Mouse (Mus musculus) hindbrain, embryonic 13.5 days (tissue): ENCODE results near the gene Shank1. TPM values are rescaled to one million over a fixed set of nuclear protein-coding genes. Genes with fewer than 3 reads are reported as not detected.

Experiments used
- ATAC-seq: fragments of 200-750 bp; cut with Nextera tagmentation; 2 replicates; pipeline ENCODE4 v1.8.0; 2017; ENCODE audit warnings: moderate TSS enrichment; ENCODE audit not compliant: low FRiP score
- H3K27ac ChIP-seq: fragments of 300-500 bp; sonication (generic); 2 replicates; pipeline ENCODE4 v1.5.1; 2015; ENCODE audit warnings: inconsistent platforms, mild to moderate bottlenecking, moderate library complexity
- H3K27me3 ChIP-seq: fragments of 300-500 bp; sonication (generic); 2 replicates; pipeline ENCODE4 v1.6.1; 2015; ENCODE audit warnings: mild to moderate bottlenecking, inconsistent platforms
- H3K36me3 ChIP-seq: fragments of 300-500 bp; sonication (generic); 2 replicates; pipeline ENCODE4 v1.6.1; 2015; ENCODE audit warnings: mild to moderate bottlenecking, inconsistent platforms
- H3K4me1 ChIP-seq: fragments of 300-500 bp; sonication (generic); replicated peaks from 2 replicates; pipeline ENCODE4 v1.6.1; 2015; ENCODE audit warnings: inconsistent platforms
- H3K4me2 ChIP-seq: fragments of 300-500 bp; sonication (generic); 2 replicates; pipeline ENCODE4 v1.6.1; 2015; ENCODE audit warnings: inconsistent platforms, mild to moderate bottlenecking, moderate library complexity
- H3K4me3 ChIP-seq: fragments of 300-500 bp; sonication (generic); 2 replicates; pipeline ENCODE4 v1.5.1; 2015; ENCODE audit warnings: mild to moderate bottlenecking, inconsistent platforms
- H3K9ac ChIP-seq: fragments of 300-500 bp; sonication (generic); 2 replicates; pipeline ENCODE4 v1.6.1; 2015; ENCODE audit warnings: mild to moderate bottlenecking, inconsistent platforms
- H3K9me3 ChIP-seq: fragments of 300-500 bp; sonication (generic); 2 replicates; pipeline ENCODE4 v1.6.1; 2016; ENCODE audit warnings: inconsistent platforms
- WGBS: fragments of 180-500 bp; shearing (Covaris S2); methylation state at CpG from one replicate; pipeline ENCODE4 v1.1.7; 2015; 5-methylcytosine and 5-hydroxymethylcytosine counted together
- polyA plus RNA-seq: library from polyadenylated mRNA; unstranded; fragments of >200 nt; fragmentation: Nextera tagmentation; extraction: Ambion mirVana; gene quantifications from 2 replicates; pipeline ENCODE4 v1.2.1, GENCODE M21; 2015

Shank1 gene
- polyA plus RNA-seq, 1 experiment from 2014 or later: 31.7 TPM

- 71% methylated on average over 14 of the region's 14 CpGs for WGBS
- no peak overlapping the region for H3K9ac ChIP-seq
- H3K36me3 ChIP-seq: peaks cover 36% of the 10 kb centered on the region
- peaks cover 60% of the 10 kb centered on the region for H3K27me3 ChIP-seq
- H3K4me3 ChIP-seq: no peak overlapping the region
- no peak for ATAC-seq
- no peak overlapping the region for H3K27ac ChIP-seq
- H3K9me3 ChIP-seq: no peaks in the 10 kb centered on the region
- H3K4me1 ChIP-seq: peaks cover 29% of the 10 kb centered on the region
- H3K4me2 ChIP-seq: no peak overlapping the region
Observed at GRCm38 (mm10) chr7:44334139-44334538, 24.1 kb downstream of the Shank1 start.

DNA sequence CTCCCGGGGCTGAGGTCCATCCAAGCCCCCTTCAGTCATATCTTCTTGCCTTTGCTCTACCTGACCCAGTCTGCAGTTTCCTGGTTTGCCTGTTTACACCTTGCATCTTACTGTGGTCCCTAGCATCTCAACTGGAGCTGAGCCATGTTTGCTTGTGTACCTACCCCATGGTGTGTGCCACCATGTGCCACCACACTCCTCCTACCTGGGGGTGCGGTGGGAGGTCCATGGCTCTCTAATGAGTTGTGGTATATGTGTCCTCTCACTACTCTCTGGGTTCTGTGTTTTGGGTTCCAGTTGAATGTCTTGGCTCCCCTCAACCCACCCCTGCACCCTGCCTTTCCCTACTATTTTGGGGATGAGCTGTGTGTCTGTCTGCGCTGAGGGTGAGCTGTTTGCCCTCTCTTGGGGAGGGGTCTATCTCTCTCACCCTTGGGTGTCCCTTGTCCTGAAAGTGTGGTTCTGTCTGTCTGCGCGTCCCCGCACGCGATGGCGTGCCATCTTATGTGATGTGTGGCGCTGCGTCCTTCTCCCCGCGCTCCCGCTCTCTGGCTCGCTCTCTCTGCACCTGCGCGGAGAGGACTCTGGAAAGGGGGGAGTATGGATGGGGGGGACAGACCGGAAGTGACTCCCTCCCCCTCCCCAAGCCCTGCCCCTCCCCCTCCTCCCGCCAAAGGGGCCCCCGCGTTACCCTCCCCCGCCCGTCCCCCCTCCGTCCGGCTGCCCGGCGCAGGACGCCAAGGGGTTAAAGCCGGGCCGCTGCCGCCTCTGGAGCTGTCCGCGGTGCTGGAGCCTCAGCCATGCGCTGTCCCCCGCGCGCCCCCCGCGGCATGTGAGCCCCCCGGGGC lies 25.2 kb downstream of the Shank1 start:
- H3K4me1 ChIP-seq: peaks cover 29% of the 10 kb centered on the region
- H3K4me2 ChIP-seq: peak overlapping the region; percentile 94
- H3K4me3 ChIP-seq: peak overlapping the region; percentile 73
- H3K36me3 ChIP-seq: peaks cover 25% of the 10 kb centered on the region
- WGBS: 3% methylated on average over 28 of the region's 40 CpGs
- H3K9ac ChIP-seq: peak overlapping the region; percentile 96
- peak; percentile 76 for ATAC-seq
- peaks cover 68% of the 10 kb centered on the region for H3K27me3 ChIP-seq
- no peaks in the 10 kb centered on the region for H3K9me3 ChIP-seq
- peak overlapping the region; percentile 96 for H3K27ac ChIP-seq

DNA sequence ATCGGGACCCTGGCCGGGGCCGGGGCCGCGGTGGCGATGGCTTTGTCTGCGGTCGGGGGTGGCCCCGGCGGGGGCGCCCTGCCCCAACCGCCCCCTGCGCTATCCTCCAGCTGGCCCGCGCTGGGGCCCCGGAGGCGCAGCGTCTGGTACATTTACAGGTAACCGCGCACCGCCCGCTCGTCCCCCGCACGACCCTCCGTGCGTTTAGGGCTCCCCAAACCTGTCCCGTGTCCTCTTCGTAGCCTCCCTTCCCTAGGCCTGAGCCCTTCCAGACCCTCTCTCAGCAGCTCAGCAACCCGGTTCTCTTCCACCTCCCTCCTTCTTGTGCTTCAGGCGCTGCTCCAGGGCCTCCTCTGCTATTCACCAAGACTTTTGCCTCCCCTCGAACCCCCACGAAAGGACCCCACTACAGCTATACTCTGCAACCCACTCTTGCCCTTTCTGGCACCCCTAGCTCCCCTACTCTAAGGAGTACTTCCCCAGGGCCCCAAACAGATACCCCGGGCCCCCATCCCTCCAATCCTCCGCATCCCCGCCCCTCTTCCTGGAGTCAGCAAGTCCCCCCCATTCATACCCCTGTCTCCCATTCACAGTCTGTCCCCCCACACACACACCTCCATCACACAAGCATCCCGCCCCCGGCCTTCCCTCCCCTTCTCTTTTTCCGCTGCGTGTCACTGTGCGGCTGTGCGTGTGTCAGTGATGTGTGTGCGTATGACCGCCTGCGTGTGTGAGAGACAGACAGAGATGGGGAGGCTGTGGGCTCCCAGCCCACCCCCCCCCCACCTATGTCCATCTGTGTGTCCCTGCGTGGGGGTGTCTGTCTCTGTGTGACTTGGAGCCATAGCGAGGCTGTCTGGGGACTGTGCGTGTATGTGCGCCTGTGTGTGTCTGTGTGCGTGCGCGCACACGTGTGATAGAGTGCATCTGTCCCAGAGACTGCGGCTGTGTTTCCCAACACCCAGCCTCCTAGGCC lies 26.3 kb downstream of the Shank1 start:
- H3K27ac ChIP-seq: peak overlapping the region; percentile 96
- peak overlapping the region; percentile 96 for H3K9ac ChIP-seq
- H3K36me3 ChIP-seq: peaks cover 23% of the 10 kb centered on the region
- no peaks in the 10 kb centered on the region for H3K9me3 ChIP-seq
- H3K4me2 ChIP-seq: peak overlapping the region; percentile 94
- peak; percentile 83 for ATAC-seq
- H3K4me1 ChIP-seq: peaks cover 29% of the 10 kb centered on the region
- 1% methylated on average over 50 of the region's 54 CpGs for WGBS
- peak overlapping the region; percentile 73 for H3K4me3 ChIP-seq
- H3K27me3 ChIP-seq: peaks cover 68% of the 10 kb centered on the region

- H3K27ac ChIP-seq: peak overlapping the region; percentile 96
- peaks cover 29% of the 10 kb centered on the region for H3K4me1 ChIP-seq
- peaks cover 68% of the 10 kb centered on the region for H3K27me3 ChIP-seq
- no peaks in the 10 kb centered on the region for H3K9me3 ChIP-seq
- ATAC-seq: peak; percentile 34
- H3K9ac ChIP-seq: peak overlapping the region; percentile 96
- WGBS: 3% methylated on average over 32 of the region's 32 CpGs
- H3K4me3 ChIP-seq: peak overlapping the region; percentile 73
- peak overlapping the region; percentile 94 for H3K4me2 ChIP-seq
- H3K36me3 ChIP-seq: peaks cover 21% of the 10 kb centered on the region
Observed at GRCm38 (mm10) chr7:44337121-44337849, 27.2 kb downstream of the Shank1 start.

- Histone ChIP-seq H3K4me2 (no peak overlapping the region), H3K4me1 (peaks cover 25% of the 10 kb centered on the region), H3K9me3 (no peaks in the 10 kb centered on the region), H3K36me3 (peaks cover 30% of the 10 kb centered on the region), H3K27ac (no peak overlapping the region), H3K4me3 (no peak overlapping the region), H3K27me3 (peaks cover 47% of the 10 kb centered on the region), H3K9ac (no peak overlapping the region)
- no peak for ATAC-seq
- 72% methylated on average over 6 of the region's 6 CpGs for WGBS
Observed at GRCm38 (mm10) chr7:44340226-44340625, 30.2 kb downstream of the Shank1 start.

DNA sequence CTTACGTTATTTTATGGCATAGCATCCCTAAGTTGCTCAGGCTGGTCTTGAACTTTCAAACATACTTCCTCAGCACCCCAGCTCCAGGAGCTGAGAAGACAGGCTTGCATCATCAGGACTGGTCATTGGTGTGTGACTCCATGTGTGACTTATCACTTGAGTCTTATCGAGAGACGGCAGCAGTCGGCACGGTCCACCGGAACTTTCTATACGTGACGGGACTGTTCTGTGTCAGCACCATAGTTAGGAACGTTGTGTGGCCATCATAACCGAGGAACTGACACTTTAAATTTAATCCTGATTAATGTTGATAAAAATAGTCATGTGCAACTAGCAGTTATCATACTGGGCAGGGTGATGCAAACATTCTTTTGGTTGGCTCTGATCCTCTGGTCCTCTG lies 31.1 kb downstream of the Shank1 start:
- Histone ChIP-seq H3K4me3 (no peak overlapping the region), H3K4me2 (no peak overlapping the region), H3K27me3 (peaks cover 41% of the 10 kb centered on the region), H3K9ac (no peak overlapping the region), H3K36me3 (peaks cover 39% of the 10 kb centered on the region), H3K4me1 (peaks cover 20% of the 10 kb centered on the region), H3K27ac (no peak overlapping the region), H3K9me3 (no peaks in the 10 kb centered on the region)
- ATAC-seq: no peak
- 90% methylated on average over 10 of the region's 10 CpGs for WGBS

- Histone ChIP-seq H3K36me3 (peaks cover 45% of the 10 kb centered on the region), H3K4me3 (no peak overlapping the region), H3K4me2 (no peak overlapping the region), H3K27ac (no peak overlapping the region), H3K27me3 (peaks cover 38% of the 10 kb centered on the region), H3K9ac (no peak overlapping the region), H3K4me1 (peaks cover 18% of the 10 kb centered on the region), H3K9me3 (no peaks in the 10 kb centered on the region)
- no peak for ATAC-seq
- 72% methylated on average over 5 of the region's 5 CpGs for WGBS
Observed at GRCm38 (mm10) chr7:44341714-44342113, 31.7 kb downstream of the Shank1 start.

DNA sequence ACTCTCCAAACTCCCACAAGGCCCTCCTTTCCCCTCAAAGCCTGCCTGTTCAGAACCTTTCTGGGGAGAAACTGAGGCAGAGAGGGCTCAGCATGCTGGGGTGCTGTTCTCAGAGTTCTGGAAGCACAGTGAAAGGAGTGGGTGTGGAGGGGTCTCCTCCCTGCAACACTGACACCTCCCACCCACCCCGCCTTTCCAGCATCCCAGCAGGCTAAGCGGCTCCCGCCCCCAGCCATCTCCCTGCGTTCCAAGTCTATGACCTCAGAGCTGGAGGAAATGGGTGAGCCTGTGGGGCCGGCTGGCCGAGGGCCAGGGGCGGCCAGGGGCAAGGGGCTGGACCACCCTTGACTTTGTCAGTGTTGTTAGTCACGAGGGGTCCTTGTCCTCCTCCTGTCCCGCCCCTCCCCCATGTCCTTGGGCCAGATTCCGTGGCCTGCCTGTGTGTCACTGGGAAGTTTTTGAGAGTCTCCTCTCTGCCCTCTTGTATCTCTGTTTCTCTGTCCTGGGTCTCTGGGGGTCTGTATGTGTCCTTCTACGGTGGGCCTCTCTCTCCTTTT lies 33.5 kb downstream of the Shank1 start:
- H3K27me3 ChIP-seq: peaks cover 36% of the 10 kb centered on the region
- no peak for ATAC-seq
- no peaks in the 10 kb centered on the region for H3K9me3 ChIP-seq
- H3K4me3 ChIP-seq: no peak overlapping the region
- WGBS: 29% methylated on average over 11 of the region's 11 CpGs
- peaks cover 63% of the 10 kb centered on the region for H3K36me3 ChIP-seq
- peaks cover under 1% of the 10 kb centered on the region; the same call in 1 of the 2 replicates for H3K4me1 ChIP-seq
- no peak overlapping the region for H3K9ac ChIP-seq
- no peak overlapping the region for H3K27ac ChIP-seq
- no peak overlapping the region for H3K4me2 ChIP-seq

DNA sequence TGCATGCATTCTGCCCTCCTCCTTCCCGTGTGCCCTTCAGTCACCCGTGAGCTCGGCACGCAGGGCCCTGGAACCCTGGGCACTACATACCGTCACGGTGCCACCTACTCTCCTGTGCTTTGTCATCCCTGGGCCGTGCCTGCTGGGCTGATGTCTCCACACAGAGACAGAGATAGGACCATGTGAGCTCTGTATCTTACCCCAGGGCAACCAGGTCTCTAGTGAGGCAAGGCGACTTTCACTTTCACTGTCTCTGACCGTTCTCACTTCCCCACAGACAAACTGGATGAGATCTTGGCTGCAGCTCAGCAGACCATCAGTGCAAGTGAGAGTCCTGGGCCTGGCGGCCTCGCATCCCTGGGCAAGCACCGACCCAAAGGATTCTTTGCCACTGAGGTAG lies 34.6 kb downstream of the Shank1 start:
- ATAC-seq: no peak
- no peak overlapping the region for H3K27ac ChIP-seq
- no peaks in the 10 kb centered on the region for H3K9me3 ChIP-seq
- no peaks in the 10 kb centered on the region for H3K4me1 ChIP-seq
- 78% methylated on average over 12 of the region's 12 CpGs for WGBS
- peaks cover 37% of the 10 kb centered on the region for H3K27me3 ChIP-seq
- H3K4me3 ChIP-seq: no peak overlapping the region
- no peak overlapping the region for H3K9ac ChIP-seq
- no peak overlapping the region for H3K4me2 ChIP-seq
- H3K36me3 ChIP-seq: peaks cover 72% of the 10 kb centered on the region

DNA sequence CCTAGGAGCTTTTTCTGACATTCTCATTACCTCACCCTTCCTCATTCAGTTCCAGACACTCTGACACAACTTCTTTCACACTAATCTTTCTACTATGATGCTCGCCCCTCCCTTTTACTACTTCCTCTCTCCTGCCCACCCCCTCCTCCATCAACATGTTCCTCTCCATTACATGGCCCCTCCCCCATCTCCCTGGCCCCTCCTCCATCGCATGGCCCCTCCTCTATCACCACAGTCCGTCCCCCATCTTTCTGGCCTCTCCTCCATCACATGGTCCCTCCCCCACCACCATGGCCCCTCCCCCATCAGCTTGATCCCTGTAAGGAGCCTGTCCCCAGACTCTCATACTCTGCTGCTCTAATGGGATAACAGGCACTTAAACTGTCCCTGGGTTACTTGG lies 39.0 kb downstream of the Shank1 start:
- Histone ChIP-seq H3K27ac (no peak overlapping the region), H3K9ac (no peak overlapping the region), H3K27me3 (peaks cover 68% of the 10 kb centered on the region), H3K4me3 (no peak overlapping the region), H3K4me2 (no peak overlapping the region), H3K9me3 (no peaks in the 10 kb centered on the region), H3K4me1 (peaks cover 38% of the 10 kb centered on the region), H3K36me3 (peaks cover 82% of the 10 kb centered on the region)
- 21% methylated on average over 3 of the region's 3 CpGs for WGBS
- ATAC-seq: no peak

- no peaks in the 10 kb centered on the region for H3K9me3 ChIP-seq
- 6% methylated on average over 25 of the region's 25 CpGs for WGBS
- H3K27me3 ChIP-seq: peaks cover 87% of the 10 kb centered on the region
- H3K36me3 ChIP-seq: peaks cover 74% of the 10 kb centered on the region
- peak; percentile 34 for ATAC-seq
- peaks cover 40% of the 10 kb centered on the region for H3K4me1 ChIP-seq
- peak overlapping the region; percentile 45 for H3K4me2 ChIP-seq
- H3K27ac ChIP-seq: peak overlapping the region; percentile 60; the same call in 1 of the 2 replicates
- H3K4me3 ChIP-seq: peak overlapping the region; percentile 12
- H3K9ac ChIP-seq: peak overlapping the region; percentile 64
Observed at GRCm38 (mm10) chr7:44350957-44351711, 41.1 kb downstream of the Shank1 start.
